Mouse (Mus musculus) cerebellum, adult 11-12 months (tissue): ENCODE measurements around the gene Iqcd.

ENCODE experiments used
- DNase-seq: peaks from one replicate; pipeline ENCODE4 v3.0.0; 2022

Iqcd gene

GRCm38 (mm10) chr5:120588569-120589094 is at the start of gene Iqcd, which contains the start of gene Tpcn1:
Gene Iqcd (plus strand): TSS chr5:120589016.
Gene Tpcn1 (minus strand): TSS chr5:120588673.
- DNase-seq = peak; percentile 98

- no peak for DNase-seq
Measured at GRCm38 (mm10) chr5:120548236-120548850, 40.5 kb upstream of the Iqcd start.

GRCm38 (mm10) chr5:120550137-120550536 is 38.7 kb upstream of the Iqcd start:
- no peak for DNase-seq

- DNase-seq = no peak
Measured at GRCm38 (mm10) chr5:120550673-120551072, 38.1 kb upstream of the Iqcd start.

- DNase-seq = no peak
Measured at GRCm38 (mm10) chr5:120555871-120556270, 32.9 kb upstream of the Iqcd start.

- peak; percentile 55 for DNase-seq
Measured at GRCm38 (mm10) chr5:120558041-120558440, 30.8 kb upstream of the Iqcd start.

- DNase-seq = peak; percentile 43
Measured at GRCm38 (mm10) chr5:120558762-120559161, 30.1 kb upstream of the Iqcd start.

GRCm38 (mm10) chr5:120560129-120560615 is 28.6 kb upstream of the Iqcd start:
- peak; percentile 72 for DNase-seq

- peak; percentile 88 for DNase-seq
Measured at GRCm38 (mm10) chr5:120560616-120561311, 28.1 kb upstream of the Iqcd start.

GRCm38 (mm10) chr5:120562956-120563913 is 25.6 kb upstream of the Iqcd start:
- DNase-seq = no peak

- no peak for DNase-seq
Measured at GRCm38 (mm10) chr5:120563914-120564311, 24.9 kb upstream of the Iqcd start.

- peak; percentile 60 for DNase-seq
Measured at GRCm38 (mm10) chr5:120565171-120565905, 23.5 kb upstream of the Iqcd start.

- peak; percentile 96 for DNase-seq
Measured at GRCm38 (mm10) chr5:120566101-120566500, 22.7 kb upstream of the Iqcd start.

- DNase-seq = peak; percentile 79
Measured at GRCm38 (mm10) chr5:120566681-120567252, 22.0 kb upstream of the Iqcd start.

GRCm38 (mm10) chr5:120567253-120567701 is 21.5 kb upstream of the Iqcd start:
- peak; percentile 72 for DNase-seq

GRCm38 (mm10) chr5:120567761-120568211 is 21.0 kb upstream of the Iqcd start:
- DNase-seq = peak; percentile 74

- DNase-seq = peak; percentile 81
Measured at GRCm38 (mm10) chr5:120568336-120568768, 20.5 kb upstream of the Iqcd start.

GRCm38 (mm10) chr5:120568964-120569363 is 19.9 kb upstream of the Iqcd start:
- no peak for DNase-seq

GRCm38 (mm10) chr5:120569791-120570190 is 19.0 kb upstream of the Iqcd start:
- no peak for DNase-seq

- DNase-seq = no peak
Measured at GRCm38 (mm10) chr5:120570289-120570897, 18.4 kb upstream of the Iqcd start.
